In the genomic region with DNA sequence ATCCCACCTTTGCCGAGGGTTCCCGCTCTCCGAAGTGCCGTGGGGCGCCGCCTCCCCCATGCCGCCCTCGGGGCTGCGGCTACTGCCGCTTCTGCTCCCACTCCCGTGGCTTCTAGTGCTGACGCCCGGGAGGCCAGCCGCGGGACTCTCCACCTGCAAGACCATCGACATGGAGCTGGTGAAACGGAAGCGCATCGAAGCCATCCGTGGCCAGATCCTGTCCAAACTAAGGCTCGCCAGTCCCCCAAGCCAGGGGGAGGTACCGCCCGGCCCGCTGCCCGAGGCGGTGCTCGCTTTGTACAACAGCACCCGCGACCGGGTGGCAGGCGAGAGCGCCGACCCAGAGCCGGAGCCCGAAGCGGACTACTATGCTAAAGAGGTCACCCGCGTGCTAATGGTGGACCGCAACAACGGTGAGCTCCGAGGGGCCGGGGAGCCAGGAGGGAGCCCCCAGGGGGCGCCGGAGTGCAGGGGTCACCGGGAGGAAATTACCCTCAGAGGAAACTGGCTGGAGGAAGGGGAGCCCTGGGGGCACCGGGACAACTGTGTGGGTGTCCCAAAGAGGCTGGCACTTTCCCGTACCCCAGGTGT, we compare ENCODE assay signal across 8 mouse cellular contexts. TPM values are rescaled to one million over a fixed set of nuclear protein-coding genes. Genes with fewer than 3 reads are reported as not detected.
DNase-seq lines count a peak whose midpoint lies in the region; ATAC-seq and TF ChIP-seq lines count a peak whose summit lies in the region.

No protein-coding gene starts in this region.

- peak; percentile 63 for DNase-seq in urinary bladder, postnatal 14 days (ENCODE audit: low spot score)
- no peak for DNase-seq in urinary bladder, postnatal 10 days (ENCODE audit: low spot score)
- DNase-seq in hindbrain, embryonic 10.5 days (ENCODE audit: low spot score) = no peak
- no peak for DNase-seq in liver, adult 2 months (ENCODE audit: extremely low read depth, low read depth, low spot score)
- peak; percentile 63 to 71 for DNase-seq in natural killer cell, adult 2 months (ENCODE audit: low spot score in 2 of 2)
- peak; percentile 89 for DNase-seq in thymus, postnatal 14 days
- DNase-seq in right cerebral cortex, postnatal 36 days (ENCODE audit: low spot score in 2 of 2) = no peak

- peaks cover 18% of the 10 kb centered on the region for H3K36me3 ChIP-seq in hindbrain, embryonic 10.5 days
- no peaks in the 10 kb centered on the region for H3K36me3 ChIP-seq in liver, adult 2 months (ENCODE audit: control insufficient read depth, insufficient read depth, low read length)

- under 1% methylated on average over 47 of the region's 47 CpGs for WGBS in hindbrain, embryonic 10.5 days
- WGBS in liver, adult 2 months = 1% methylated on average over 47 of the region's 47 CpGs

- peaks cover 52% of the 10 kb centered on the region for H3K4me1 ChIP-seq in hindbrain, embryonic 10.5 days (replicated peaks)
- H3K4me1 ChIP-seq in liver, adult 2 months (ENCODE audit: control insufficient read depth, insufficient read depth, low read length) = 0 out of 2 replicates have a peak, but pooled peaks cover 3% of the 10 kb centered on the region

- peak; percentile 33 for ATAC-seq in erythroblast, adult 5-6 weeks (replicated peaks; ENCODE audit: low FRiP score, poor library complexity, severe bottlenecking)

- H3K9ac ChIP-seq in liver, adult 2 months (ENCODE audit: low read depth, low read length) = peak overlapping the region; percentile 23

- peaks cover 77% of the 10 kb centered on the region for H3K27me3 ChIP-seq in hindbrain, embryonic 10.5 days (ENCODE audit: insufficient read depth, poor library complexity, severe bottlenecking)
- peaks cover 6% of the 10 kb centered on the region; the same call in 1 of the 2 replicates for H3K27me3 ChIP-seq in liver, adult 2 months (ENCODE audit: control insufficient read depth, insufficient read depth, low read length)

- H3K9me3 ChIP-seq in hindbrain, embryonic 10.5 days = peaks cover 3% of the 10 kb centered on the region; the same call in 1 of the 2 replicates

- peak overlapping the region; percentile 66 for H3K4me3 ChIP-seq in hindbrain, embryonic 10.5 days
- H3K4me3 ChIP-seq in liver, adult 2 months (ENCODE audit: insufficient read depth, low read depth, low read length) = peak overlapping the region; percentile 61

- TF ChIP-seq POLR2A in liver, adult 2 months (IDR thresholded peaks at IDR 0.05; ENCODE audit: extremely low read depth, insufficient read depth, low read length) = no peak

- H3K79me2 ChIP-seq in liver, adult 2 months (ENCODE audit: control insufficient read depth, insufficient read depth, low read length) = no peaks in the 10 kb centered on the region

- peak; percentile 11; the same call in 1 of the 2 replicates for TF ChIP-seq CTCF in liver, adult 2 months (IDR thresholded peaks at IDR 0.05; ENCODE audit: low read depth, low read length)

- peak overlapping the region; percentile 83; the same call in 1 of the 2 replicates for H3K27ac ChIP-seq in hindbrain, embryonic 10.5 days
- peak overlapping the region; percentile 39 for H3K27ac ChIP-seq in liver, adult 2 months (replicated peaks; ENCODE audit: insufficient read depth, low read depth, low read length)

RNA-seq across cellular contexts. Expression of gene Tgfb1, which starts 1.1 kb away (rescaled TPM):
- 64.9 and 68.1 TPM in 2 replicates for total RNA-seq in erythroblast, adult 5-6 weeks (2015; ENCODE audit: low replicate concordance)
- total RNA-seq in erythroblast, adult 5-6 weeks (2017; ENCODE audit: low replicate concordance) = 11.2 and 12.0 TPM in 2 replicates
- polyA plus RNA-seq in hindbrain, embryonic 10.5 days (2016; fragmentation: Nextera tagmentation; extraction: Ambion mirVana) = 0.81 and 2.1 TPM in 2 replicates
- 1.8 and 5.6 TPM in 2 replicates for total RNA-seq in liver, adult 2 months (2014; rRNA removed)
- 4.8 and 6.8 TPM in 2 replicates for polyA plus RNA-seq in liver, adult 2 months (2012; rRNA removed)

RNA-seq across cellular contexts. Expression of gene B9d2, which starts 7.3 kb away (rescaled TPM):
- total RNA-seq in erythroblast, adult 5-6 weeks (2015; ENCODE audit: low replicate concordance) = 7.5 and 8.1 TPM in 2 replicates
- 0.60 and 5.6 TPM in 2 replicates for total RNA-seq in erythroblast, adult 5-6 weeks (2017; ENCODE audit: low replicate concordance)
- polyA plus RNA-seq in hindbrain, embryonic 10.5 days (2016; fragmentation: Nextera tagmentation; extraction: Ambion mirVana) = 38.3 and 44.6 TPM in 2 replicates
- 4.2 and 6.8 TPM in 2 replicates for total RNA-seq in liver, adult 2 months (2014; rRNA removed)
- polyA plus RNA-seq in liver, adult 2 months (2012; rRNA removed) = 21.0 and 22.5 TPM in 2 replicates

RNA-seq across cellular contexts. Expression of gene Tmem91, which starts 12.9 kb away (rescaled TPM):
- total RNA-seq in erythroblast, adult 5-6 weeks (2015; ENCODE audit: low replicate concordance) = 0.96 TPM in 1 of 2 replicates, not detected in the other
- total RNA-seq in erythroblast, adult 5-6 weeks (2017; ENCODE audit: low replicate concordance) = 0.09 TPM in 1 of 2 replicates, not detected in the other
- polyA plus RNA-seq in hindbrain, embryonic 10.5 days (2016; fragmentation: Nextera tagmentation; extraction: Ambion mirVana) = 3.1 and 3.2 TPM in 2 replicates
- total RNA-seq in liver, adult 2 months (2014; rRNA removed) = not detected in 2 replicates
- polyA plus RNA-seq in liver, adult 2 months (2012; rRNA removed) = not detected in 2 replicates

RNA-seq across cellular contexts. Expression of gene Exosc5, which starts 28.9 kb away (rescaled TPM):
- total RNA-seq in erythroblast, adult 5-6 weeks (2015; ENCODE audit: low replicate concordance) = 5.4 and 13.8 TPM in 2 replicates
- total RNA-seq in erythroblast, adult 5-6 weeks (2017; ENCODE audit: low replicate concordance) = 3.6 and 10.1 TPM in 2 replicates
- 75.6 and 76.4 TPM in 2 replicates for polyA plus RNA-seq in hindbrain, embryonic 10.5 days (2016; fragmentation: Nextera tagmentation; extraction: Ambion mirVana)
- 30.4 and 32.1 TPM in 2 replicates for total RNA-seq in liver, adult 2 months (2014; rRNA removed)
- 70.3 and 75.1 TPM in 2 replicates for polyA plus RNA-seq in liver, adult 2 months (2012; rRNA removed)

RNA-seq across cellular contexts. Expression of gene Bckdha, which starts 29.1 kb away (rescaled TPM):
- 2.5 and 17.9 TPM in 2 replicates for total RNA-seq in erythroblast, adult 5-6 weeks (2015; ENCODE audit: low replicate concordance)
- 4.3 and 5.2 TPM in 2 replicates for total RNA-seq in erythroblast, adult 5-6 weeks (2017; ENCODE audit: low replicate concordance)
- 45.3 and 49.4 TPM in 2 replicates for polyA plus RNA-seq in hindbrain, embryonic 10.5 days (2016; fragmentation: Nextera tagmentation; extraction: Ambion mirVana)
- total RNA-seq in liver, adult 2 months (2014; rRNA removed) = 273 and 293 TPM in 2 replicates
- 521 and 573 TPM in 2 replicates for polyA plus RNA-seq in liver, adult 2 months (2012; rRNA removed)

Comparison
In these comparisons a context has a peak if more than half of its experiments do, and no peak if none do; other contexts are left out.
1. DNase-seq: peak in urinary bladder, postnatal 14 days (single experiment), natural killer cell, adult 2 months (2 of 2) and thymus, postnatal 14 days (single experiment); none in urinary bladder, postnatal 10 days (single experiment), hindbrain, embryonic 10.5 days (single experiment), liver, adult 2 months (single experiment) and right cerebral cortex, postnatal 36 days (0 of 2).